Comparison of ENCODE assay signal across 25 mouse cellular contexts in genomic region chr11:96092674-96093291, GRCm38 (mm10). TPM values are rescaled to one million over a fixed set of nuclear protein-coding genes. Genes with fewer than 3 reads are reported as not detected.
DNase-seq lines count a peak whose midpoint lies in the region; ATAC-seq and TF ChIP-seq lines count a peak whose summit lies in the region.
"Had no signal": no experiment of that assay in that cellular context is flagged by ENCODE, and none has a peak within 500 bp of the region (broad histone marks: within the 10 kb centered on the region; RNA-seq: fewer than 3 reads in every experiment).

No protein-coding gene starts in this region.

- ATAC-seq in heart, embryonic 12.5 days (ENCODE audit: insufficient number of reproducible peaks, low FRiP score), result no peak
- no peak for ATAC-seq in liver, embryonic 12.5 days
- ATAC-seq: forebrain, embryonic 14.5 days; midbrain, embryonic 16.5 days had no signal

- H3K27me3 ChIP-seq in heart, embryonic 12.5 days (replicated peaks), result peaks cover 16% of the 10 kb centered on the region; the same call in 1 of the 2 replicates
- peaks cover 18% of the 10 kb centered on the region; the same call in 1 of the 2 replicates for H3K27me3 ChIP-seq in liver, embryonic 12.5 days (replicated peaks)
- peaks cover 3% of the 10 kb centered on the region for H3K27me3 ChIP-seq in hindbrain, embryonic 10.5 days (ENCODE audit: insufficient read depth, poor library complexity, severe bottlenecking)
- H3K27me3 ChIP-seq: lung, embryonic 15.5 days had no signal

- peak overlapping the region; percentile 2; the same call in 1 of the 2 replicates for H3K4me3 ChIP-seq in gastrocnemius, adult 2 months
- no peak overlapping the region for H3K4me3 ChIP-seq in heart, embryonic 12.5 days
- no peak overlapping the region for H3K4me3 ChIP-seq in liver, embryonic 12.5 days
- H3K4me3 ChIP-seq in hindbrain, embryonic 10.5 days, result no peak overlapping the region
- H3K4me3 ChIP-seq: limb, embryonic 12.5 days; liver, embryonic 13.5 days; lung, embryonic 15.5 days; megakaryocyte, embryonic 14.5 days had no signal

- H3K4me1 ChIP-seq in heart, embryonic 12.5 days (replicated peaks), result peaks cover 7% of the 10 kb centered on the region; the same call in 1 of the 2 replicates
- no peaks in the 10 kb centered on the region for H3K4me1 ChIP-seq in liver, embryonic 12.5 days
- H3K4me1 ChIP-seq in hindbrain, embryonic 10.5 days (replicated peaks), result no peaks in the 10 kb centered on the region
- H3K4me1 ChIP-seq: limb, embryonic 12.5 days; liver, embryonic 13.5 days; lung, embryonic 15.5 days; megakaryocyte, embryonic 14.5 days had no signal

- peak overlapping the region; percentile 27; the same call in 1 of the 2 replicates for H3K4me2 ChIP-seq in heart, embryonic 12.5 days
- H3K4me2 ChIP-seq in liver, embryonic 12.5 days, result no peak overlapping the region
- H3K4me2 ChIP-seq: limb, embryonic 12.5 days; liver, embryonic 13.5 days; lung, embryonic 15.5 days had no signal

- no peaks in the 10 kb centered on the region for H3K36me3 ChIP-seq in heart, embryonic 12.5 days
- no peaks in the 10 kb centered on the region for H3K36me3 ChIP-seq in liver, embryonic 12.5 days
- H3K36me3 ChIP-seq in hindbrain, embryonic 10.5 days, result no peaks in the 10 kb centered on the region
- H3K36me3 ChIP-seq: G1E; limb, embryonic 12.5 days; liver, embryonic 13.5 days; lung, embryonic 15.5 days had no signal

- intact Hi-C loops in gastrocnemius, adult 2 months (cut with DNase I), result loop anchor here (1.0 to 2.0 kb wide), 2 partner anchors 35 to 142 kb away; no protein-coding TSS in a partner anchor
- intact Hi-C loops in gastrocnemius, postnatal 14 days (cut with DNase I; ENCODE audit: low total_unique reads), result loop anchor here (5.0 kb wide), 2 partner anchors 35 to 215 kb away; no protein-coding TSS in a partner anchor
- intact Hi-C loops in heart, postnatal 14 days (cut with DNase I), result loop anchor here (1.0 kb wide), 2 partner anchors 35 to 143 kb away; no protein-coding TSS in a partner anchor

- no peak overlapping the region for H3K9ac ChIP-seq in heart, embryonic 12.5 days
- no peak overlapping the region for H3K9ac ChIP-seq in liver, embryonic 12.5 days
- H3K9ac ChIP-seq: limb, embryonic 12.5 days; liver, embryonic 13.5 days; lung, embryonic 15.5 days had no signal

- WGBS in heart, embryonic 12.5 days, result 29% methylated on average over 7 of the region's 7 CpGs
- 31% methylated on average over 7 of the region's 7 CpGs for WGBS in liver, embryonic 12.5 days (ENCODE audit: insufficient replicate concordance)
- 50% methylated on average over 7 of the region's 7 CpGs for WGBS in hindbrain, embryonic 10.5 days

- DNase-seq in gastrocnemius, adult 2 months, result peak; percentile 59
- DNase-seq in gastrocnemius, postnatal 14 days, result no peak
- DNase-seq in lung, postnatal 25 days (ENCODE audit: low spot score), result peak; percentile 4
- no peak for DNase-seq in lung, adult 18-20 months
- peak; percentile 13 to 47 for DNase-seq in heart, postnatal 14 days
- no peak for DNase-seq in hindbrain, embryonic 10.5 days (ENCODE audit: low spot score)
- DNase-seq: cerebellum, adult 8-10 months; gastrocnemius, postnatal 25 days; liver, embryonic 13.5 days had no signal

- no peak for TF ChIP-seq CTCF in gastrocnemius, adult 2 months (IDR thresholded peaks at IDR 0.05)

- H3K9me3 ChIP-seq in heart, embryonic 12.5 days (replicated peaks), result 0 out of 2 replicates have a peak, but pooled peaks cover 5% of the 10 kb centered on the region
- 0 out of 2 replicates have a peak, but pooled peaks cover 3% of the 10 kb centered on the region for H3K9me3 ChIP-seq in liver, embryonic 12.5 days (replicated peaks)
- H3K9me3 ChIP-seq in hindbrain, embryonic 10.5 days, result 0 out of 2 replicates have a peak, but pooled peaks cover 3% of the 10 kb centered on the region
- H3K9me3 ChIP-seq: liver, embryonic 13.5 days; lung, embryonic 15.5 days had no signal

- peak overlapping the region; percentile 79 for H3K27ac ChIP-seq in gastrocnemius, adult 2 months
- H3K27ac ChIP-seq in heart, embryonic 12.5 days (ENCODE audit: poor library complexity, severe bottlenecking), result peak overlapping the region; percentile 54
- no peak overlapping the region for H3K27ac ChIP-seq in liver, embryonic 12.5 days
- no peak overlapping the region for H3K27ac ChIP-seq in hindbrain, embryonic 10.5 days
- H3K27ac ChIP-seq: limb, embryonic 12.5 days; liver, embryonic 13.5 days; lung, embryonic 15.5 days had no signal

RNA-seq across cellular contexts. Expression of gene Atp5g1, which starts 17.3 kb away (rescaled TPM):
- 1,000 to 10,000 TPM; 1,178 to 1,786 TPM for total RNA-seq in gastrocnemius, adult 2 months (2021)
- 1,000 to 10,000 TPM; 1,272 to 1,516 TPM for total RNA-seq in gastrocnemius, postnatal 14 days (2021)
- polyA plus RNA-seq in heart, embryonic 12.5 days (2016; fragmentation: Nextera tagmentation; extraction: Ambion mirVana), result 1,401 and 1,405 TPM in 2 replicates
- total RNA-seq in heart, postnatal 14 days (2021), result 1,000 to 10,000 TPM; 3,151 to 3,310 TPM
- 657 and 705 TPM in 2 replicates for polyA plus RNA-seq in liver, embryonic 12.5 days (2016; fragmentation: Nextera tagmentation; extraction: Ambion mirVana)
- polyA plus RNA-seq in hindbrain, embryonic 10.5 days (2016; fragmentation: Nextera tagmentation; extraction: Ambion mirVana), result 582 and 586 TPM in 2 replicates

RNA-seq across cellular contexts. Expression of gene Calcoco2, which starts 19.0 kb away (rescaled TPM):
- not detected for total RNA-seq in gastrocnemius, adult 2 months (2021)
- total RNA-seq in gastrocnemius, postnatal 14 days (2021), result not detected
- not detected in 2 replicates for polyA plus RNA-seq in heart, embryonic 12.5 days (2016; fragmentation: Nextera tagmentation; extraction: Ambion mirVana)
- total RNA-seq in heart, postnatal 14 days (2021), result not detected
- polyA plus RNA-seq in liver, embryonic 12.5 days (2016; fragmentation: Nextera tagmentation; extraction: Ambion mirVana), result not detected in 2 replicates
- polyA plus RNA-seq in hindbrain, embryonic 10.5 days (2016; fragmentation: Nextera tagmentation; extraction: Ambion mirVana), result not detected in 2 replicates
- total RNA-seq: adrenal gland, postnatal 25 days; common myeloid progenitor, adult 5-6 weeks; G1E; gastrocnemius, postnatal 25 days; layer of hippocampus, postnatal 25 days; left cerebral cortex, postnatal 10 days had no signal
- polyA plus RNA-seq: embryonic facial prominence, embryonic 11.5 days; G1E; kidney, embryonic 14.5 days; large intestine, adult 2 months; limb, embryonic 12.5 days; liver, embryonic 13.5 days; midbrain, embryonic 16.5 days; thymus, adult 2 months had no signal

RNA-seq across cellular contexts. Expression of gene Ube2z, which starts 27.6 kb away (rescaled TPM):
- total RNA-seq in gastrocnemius, adult 2 months (2021), result 10 to 100 TPM; 14.4 to 18.2 TPM
- 10 to 100 TPM; 17.6 to 19.9 TPM for total RNA-seq in gastrocnemius, postnatal 14 days (2021)
- polyA plus RNA-seq in heart, embryonic 12.5 days (2016; fragmentation: Nextera tagmentation; extraction: Ambion mirVana), result 42.5 and 43.5 TPM in 2 replicates
- 10 to 100 TPM; 31.9 to 36.8 TPM for total RNA-seq in heart, postnatal 14 days (2021)
- 26.4 and 27.2 TPM in 2 replicates for polyA plus RNA-seq in liver, embryonic 12.5 days (2016; fragmentation: Nextera tagmentation; extraction: Ambion mirVana)
- polyA plus RNA-seq in hindbrain, embryonic 10.5 days (2016; fragmentation: Nextera tagmentation; extraction: Ambion mirVana), result 28.6 and 28.7 TPM in 2 replicates

RNA-seq across cellular contexts. Expression of gene Ttll6, which starts 40.8 kb away (rescaled TPM):
- total RNA-seq in gastrocnemius, adult 2 months (2021), result not detected
- not detected for total RNA-seq in gastrocnemius, postnatal 14 days (2021)
- not detected in 2 replicates for polyA plus RNA-seq in heart, embryonic 12.5 days (2016; fragmentation: Nextera tagmentation; extraction: Ambion mirVana)
- under 1 TPM in 1 of 2 experiments, not detected in 1; 0.07 TPM for total RNA-seq in heart, postnatal 14 days (2021)
- not detected in 2 replicates for polyA plus RNA-seq in liver, embryonic 12.5 days (2016; fragmentation: Nextera tagmentation; extraction: Ambion mirVana)
- 0.08 TPM in 1 of 2 replicates, not detected in the other for polyA plus RNA-seq in hindbrain, embryonic 10.5 days (2016; fragmentation: Nextera tagmentation; extraction: Ambion mirVana)
- total RNA-seq: adrenal gland, postnatal 25 days; common myeloid progenitor, adult 5-6 weeks; G1E; gastrocnemius, postnatal 25 days had no signal
- polyA plus RNA-seq: embryonic facial prominence, embryonic 11.5 days; G1E; kidney, embryonic 14.5 days; limb, embryonic 12.5 days; liver, embryonic 13.5 days had no signal

RNA-seq across cellular contexts. Expression of gene Snf8, which starts 58.1 kb away (rescaled TPM):
- total RNA-seq in gastrocnemius, adult 2 months (2021), result 10 to 100 TPM; 31.6 to 34.6 TPM
- total RNA-seq in gastrocnemius, postnatal 14 days (2021), result 10 to 100 TPM; 27.6 to 31.7 TPM
- polyA plus RNA-seq in heart, embryonic 12.5 days (2016; fragmentation: Nextera tagmentation; extraction: Ambion mirVana), result 76.0 and 78.9 TPM in 2 replicates
- total RNA-seq in heart, postnatal 14 days (2021), result 10 to 100 TPM; 45.8 to 51.2 TPM
- polyA plus RNA-seq in liver, embryonic 12.5 days (2016; fragmentation: Nextera tagmentation; extraction: Ambion mirVana), result 100 and 108 TPM in 2 replicates
- 118 and 126 TPM in 2 replicates for polyA plus RNA-seq in hindbrain, embryonic 10.5 days (2016; fragmentation: Nextera tagmentation; extraction: Ambion mirVana)

Comparison
In these comparisons a context has a peak if more than half of its experiments do, and no peak if none do; other contexts are left out.
1. DNase-seq: peak in gastrocnemius, adult 2 months (single experiment), lung, postnatal 25 days (single experiment) and heart, postnatal 14 days (2 of 2); none in gastrocnemius, postnatal 14 days (single experiment), lung, adult 18-20 months (0 of 2) and hindbrain, embryonic 10.5 days (single experiment).
2. H3K27ac ChIP-seq: peak in gastrocnemius, adult 2 months (single experiment) and heart, embryonic 12.5 days (single experiment); none in liver, embryonic 12.5 days (single experiment) and hindbrain, embryonic 10.5 days (single experiment).